Mouse (Mus musculus) limb, embryonic 14.5 days (tissue): ENCODE measurements at regions not wholly inside any gene's neighbourhood (a gene's known extent, or its start where the extent isn't known, plus 50 kb on each side); places are given as distances from the start of the nearest gene placed in this dataset.

Experiments used
- ATAC-seq: fragments of 200-750 bp; cut with Nextera tagmentation; 2 replicates; pipeline ENCODE4 v1.8.0; 2017; ENCODE audit warnings: low read depth, moderate number of reproducible peaks, moderate TSS enrichment; ENCODE audit not compliant: low FRiP score
- DNase-seq: peaks from one replicate; pipeline ENCODE4 v3.0.0-alpha.2; 2015; ENCODE audit warnings: low spot score
- H3K27ac ChIP-seq: fragments of 300-500 bp; sonication (generic); replicated peaks from 2 replicates; pipeline ENCODE4 v1.5.1; 2014; ENCODE audit warnings: low read depth, mild to moderate bottlenecking, low read length, moderate library complexity, mixed read lengths
- H3K27me3 ChIP-seq: fragments of 300-500 bp; sonication (generic); 2 replicates; pipeline ENCODE4 v1.6.1; 2014; ENCODE audit warnings: low read length, mixed read lengths; ENCODE audit not compliant: control insufficient read depth, insufficient read depth
- H3K36me3 ChIP-seq: fragments of 300-500 bp; sonication (generic); 2 replicates; pipeline ENCODE4 v1.6.1; 2014; ENCODE audit warnings: mild to moderate bottlenecking, low read length, moderate library complexity, mixed read lengths; ENCODE audit not compliant: control insufficient read depth, insufficient read depth
- H3K4me1 ChIP-seq: fragments of 300-500 bp; sonication (generic); 2 replicates; pipeline ENCODE4 v1.6.1; 2014; ENCODE audit warnings: antibody characterized with exemption, low read length, mixed read lengths; ENCODE audit not compliant: control insufficient read depth, insufficient read depth
- H3K4me2 ChIP-seq: fragments of 300-500 bp; sonication (generic); replicated peaks from 2 replicates; pipeline ENCODE4 v1.6.1; 2014; ENCODE audit warnings: low read depth, mild to moderate bottlenecking, low read length, moderate library complexity; ENCODE audit not compliant: severe bottlenecking
- H3K4me3 ChIP-seq: fragments of 300-500 bp; sonication (generic); replicated peaks from 2 replicates; pipeline ENCODE4 v1.5.1; 2014; ENCODE audit warnings: low read length
- H3K9ac ChIP-seq: fragments of 300-500 bp; sonication (generic); 2 replicates; pipeline ENCODE4 v1.6.1; 2014; ENCODE audit warnings: mild to moderate bottlenecking, low read depth, low read length, moderate library complexity; ENCODE audit not compliant: severe bottlenecking
- H3K9me3 ChIP-seq: fragments of 300-500 bp; sonication (generic); 2 replicates; pipeline ENCODE4 v1.6.1; 2016; ENCODE audit warnings: low read length; ENCODE audit not compliant: control insufficient read depth
- POLR2A ChIP-seq: fragments of 200-500 bp; IDR thresholded peaks from 2 replicates; pipeline ENCODE4 v1.8.0; 2012; ENCODE audit warnings: inconsistent platforms, mild to moderate bottlenecking, moderate library complexity, borderline replicate concordance; ENCODE audit not compliant: insufficient read depth, insufficient read length; ENCODE audit errors: extremely low read depth
- WGBS: fragments of 180-500 bp; shearing (Covaris S2); extraction: QIAGEN DNeasy Blood & Tissue Kit; methylation state at CpG from one replicate; pipeline ENCODE4 v1.1.7; 2014; 5-methylcytosine and 5-hydroxymethylcytosine counted together

DNA sequence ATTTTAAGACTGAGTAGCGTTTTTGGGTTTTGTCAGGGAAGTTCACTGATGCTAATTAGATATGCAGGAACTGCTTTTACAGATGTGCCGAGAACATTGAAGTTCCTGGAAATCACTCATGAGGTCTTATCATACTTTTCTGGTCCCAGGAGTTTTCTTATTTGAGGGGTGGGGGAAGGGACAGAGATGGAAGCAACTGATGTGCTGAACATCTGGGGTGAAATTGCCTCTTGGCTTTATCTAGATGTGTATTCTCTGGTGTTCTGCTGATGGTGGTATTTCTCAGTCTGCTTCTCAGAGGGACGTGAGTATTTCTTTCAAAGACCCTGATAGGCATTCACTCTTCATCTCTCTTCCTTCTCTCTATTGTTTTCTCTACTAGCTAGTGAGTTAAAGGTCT, 107.5 kb upstream of the Sel1l start:
- WGBS = 81% methylated on average over 3 of the region's 3 CpGs
- no peak overlapping the region for H3K9ac ChIP-seq
- H3K4me1 ChIP-seq = no peaks in the 10 kb centered on the region
- H3K4me3 ChIP-seq = no peak overlapping the region
- DNase-seq (no peak), ATAC-seq (no peak)
- H3K27ac ChIP-seq = no peak overlapping the region
- no peaks in the 10 kb centered on the region for H3K27me3 ChIP-seq
- H3K4me2 ChIP-seq = no peak overlapping the region
- no peak for TF ChIP-seq POLR2A
- no peaks in the 10 kb centered on the region for H3K36me3 ChIP-seq
- no peaks in the 10 kb centered on the region for H3K9me3 ChIP-seq

DNA sequence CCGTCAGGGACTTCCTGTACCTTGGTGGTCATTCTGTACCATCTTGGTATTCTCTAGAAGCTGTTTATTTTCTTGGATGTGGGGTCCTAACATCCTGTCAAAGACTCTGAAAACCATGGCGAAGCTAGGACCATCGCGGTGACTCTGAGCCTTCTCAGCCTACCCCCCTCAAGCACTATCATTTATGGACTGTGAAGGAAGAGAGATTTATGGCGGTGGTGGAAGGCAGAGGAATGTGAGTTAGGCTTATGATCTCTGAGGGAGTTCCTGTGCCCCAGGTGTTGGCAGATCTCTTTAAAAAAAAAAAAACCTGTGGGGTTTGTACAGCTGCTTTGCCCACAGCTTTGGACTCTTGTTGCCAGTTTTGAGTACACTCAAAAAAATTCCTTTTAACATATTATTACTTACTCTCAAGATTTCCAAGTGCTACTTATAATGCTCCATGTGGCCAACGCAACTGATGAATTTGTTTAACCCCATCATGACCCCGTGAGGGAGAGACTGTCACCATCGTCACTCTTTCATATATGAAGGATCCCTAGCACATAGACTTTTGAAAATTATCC, 99.7 kb upstream of the Sel1l start:
- Histone ChIP-seq H3K4me3 (no peak overlapping the region), H3K9me3 (no peaks in the 10 kb centered on the region), H3K27ac (no peak overlapping the region), H3K27me3 (no peaks in the 10 kb centered on the region), H3K9ac (no peak overlapping the region), H3K4me2 (no peak overlapping the region), H3K4me1 (no peaks in the 10 kb centered on the region), H3K36me3 (no peaks in the 10 kb centered on the region)
- 28% methylated on average over 8 of the region's 8 CpGs for WGBS
- peak; percentile 44 for DNase-seq
- no peak for TF ChIP-seq POLR2A
- ATAC-seq = no peak

DNA sequence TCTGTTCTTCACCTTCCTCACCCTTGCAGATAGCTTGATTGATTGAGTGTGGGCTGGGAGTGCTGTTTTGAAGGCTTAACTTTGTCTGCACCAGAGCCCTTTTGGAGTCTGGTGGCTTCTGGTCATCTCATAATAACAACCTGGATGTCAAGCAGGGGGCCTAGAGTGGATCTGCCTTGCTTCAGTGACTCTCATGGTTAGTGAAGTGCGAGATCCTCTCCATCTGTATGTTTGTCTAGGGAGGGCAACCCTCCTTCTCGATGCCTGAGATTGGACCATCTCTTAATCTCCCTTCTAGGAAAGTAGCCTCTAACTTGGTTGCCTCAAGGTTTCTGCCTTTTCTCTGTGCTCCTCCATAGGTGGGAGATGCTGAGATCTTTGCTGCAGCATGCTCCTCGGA, 99.0 kb upstream of the Sel1l start:
- TF ChIP-seq POLR2A = no peak
- H3K4me3 ChIP-seq = no peak overlapping the region
- H3K4me2 ChIP-seq = no peak overlapping the region
- no peaks in the 10 kb centered on the region for H3K27me3 ChIP-seq
- DNase-seq = no peak
- no peaks in the 10 kb centered on the region for H3K4me1 ChIP-seq
- no peaks in the 10 kb centered on the region for H3K9me3 ChIP-seq
- no peak for ATAC-seq
- H3K9ac ChIP-seq = no peak overlapping the region
- H3K27ac ChIP-seq = no peak overlapping the region
- no peaks in the 10 kb centered on the region for H3K36me3 ChIP-seq
- 69% methylated on average over 3 of the region's 3 CpGs for WGBS

DNA sequence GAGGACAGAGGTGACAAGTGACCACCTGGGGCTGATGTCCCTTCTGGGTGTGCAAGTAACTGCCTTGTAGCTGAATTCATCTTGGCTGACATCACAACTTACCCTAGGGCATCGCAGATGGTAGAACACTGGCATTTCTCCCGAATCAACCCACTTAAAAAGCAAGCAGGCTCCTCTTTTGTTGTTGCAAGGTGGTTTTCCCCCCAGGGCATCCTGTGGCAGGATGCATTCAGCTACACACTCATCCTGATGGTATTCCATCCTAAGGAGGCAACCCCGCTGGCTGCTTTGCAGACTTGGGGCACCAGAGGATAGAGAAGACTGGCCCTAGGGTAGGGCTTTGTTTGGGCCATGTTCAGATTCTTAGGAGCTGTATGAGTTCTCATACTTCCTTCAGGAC, 97.6 kb upstream of the Sel1l start:
- WGBS = 72% methylated on average over 3 of the region's 3 CpGs
- ATAC-seq = no peak
- Histone ChIP-seq H3K27ac (no peak overlapping the region), H3K4me2 (no peak overlapping the region), H3K9ac (no peak overlapping the region), H3K4me3 (no peak overlapping the region), H3K9me3 (no peaks in the 10 kb centered on the region), H3K4me1 (no peaks in the 10 kb centered on the region), H3K27me3 (no peaks in the 10 kb centered on the region), H3K36me3 (no peaks in the 10 kb centered on the region)
- DNase-seq = no peak
- no peak for TF ChIP-seq POLR2A

DNA sequence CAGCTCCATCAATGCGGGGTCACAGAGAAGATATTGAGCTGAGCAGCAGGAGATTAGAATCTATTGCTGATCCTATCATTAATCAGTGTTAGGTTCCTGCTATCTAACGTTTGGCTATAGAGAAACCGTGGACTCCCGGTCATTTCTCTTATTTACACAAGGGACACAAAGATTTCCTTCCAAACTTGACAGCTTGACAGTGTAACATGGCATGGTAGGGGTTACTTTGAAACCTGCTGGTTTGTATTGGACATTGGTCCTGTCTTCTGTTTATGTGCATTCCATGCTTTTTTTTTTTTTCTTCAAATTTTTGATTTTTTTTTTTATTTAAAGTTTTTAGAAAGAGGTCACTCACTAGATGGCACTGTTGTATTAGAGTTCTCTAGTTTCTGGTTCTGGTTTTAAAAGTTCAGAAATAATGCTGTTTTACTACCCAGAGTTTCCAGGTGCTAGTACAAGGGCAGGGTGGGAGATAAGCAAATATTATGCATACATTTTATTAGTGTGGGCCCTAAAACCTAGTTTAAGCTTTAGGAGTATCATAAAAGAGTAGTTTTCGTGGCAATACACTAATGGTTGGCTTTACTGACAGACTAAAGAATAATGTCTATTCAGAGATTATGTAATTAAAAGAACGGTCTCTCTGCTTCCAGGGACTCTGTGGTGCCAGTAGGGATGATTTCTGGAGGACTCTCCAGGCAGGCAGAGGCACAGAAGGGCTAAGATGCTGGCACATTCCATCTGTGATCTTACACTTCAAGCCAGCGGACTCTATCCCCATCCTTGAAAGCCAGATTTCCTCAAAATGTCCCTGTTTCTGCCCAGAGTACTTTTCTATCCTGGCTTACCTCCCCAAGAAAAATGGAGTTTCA, 83.8 kb upstream of the Sel1l start:
- peak; percentile 55; the same call in 1 of the 2 replicates for ATAC-seq
- WGBS = 38% methylated on average over 7 of the region's 7 CpGs
- H3K27me3 ChIP-seq = no peaks in the 10 kb centered on the region
- no peak overlapping the region for H3K4me2 ChIP-seq
- no peak overlapping the region for H3K27ac ChIP-seq
- no peak overlapping the region for H3K9ac ChIP-seq
- H3K4me1 ChIP-seq = 0 out of 2 replicates have a peak, but pooled peaks cover 4% of the 10 kb centered on the region
- no peak overlapping the region for H3K4me3 ChIP-seq
- H3K9me3 ChIP-seq = no peaks in the 10 kb centered on the region
- H3K36me3 ChIP-seq = no peaks in the 10 kb centered on the region
- peak; percentile 88 for DNase-seq
- no peak for TF ChIP-seq POLR2A
